Mouse (Mus musculus): ENCODE results near the gene Nelfa.

- TF ChIP-seq CTCF (conservative IDR thresholded peaks at IDR 0.05; ENCODE audit: insufficient read depth, insufficient read length, low read depth, low read length) (peak; percentile 56), POLR2A (IDR thresholded peaks at IDR 0.05; ENCODE audit: low read depth, low read length) (no peak)
These were observed 82.2 kb downstream of the Nelfa start for GRCm38 (mm10) chr5:33854019-33854418.
